Mouse (Mus musculus) bone marrow, adult 2 months (tissue): ENCODE results near the gene Ace.

Experiments used
- CTCF ChIP-seq: fragments of 200-500 bp; IDR thresholded peaks from 2 replicates; pipeline ENCODE4 v1.5.1; 2011; ENCODE audit warnings: low read length, control low read depth; ENCODE audit not compliant: control insufficient read depth, insufficient read depth
- POLR2A ChIP-seq: fragments of 200-500 bp; IDR thresholded peaks from 2 replicates; pipeline ENCODE4 v1.6.1; 2011; ENCODE audit warnings: low read depth, mild to moderate bottlenecking, control low read depth, low read length, borderline replicate concordance; ENCODE audit not compliant: control insufficient read depth

GRCm38 (mm10) chr11:105938771-105939170 lies 29.0 kb upstream of the Ace start:
- TF ChIP-seq CTCF (no peak), POLR2A (no peak)
